Mouse (Mus musculus): ENCODE results near the gene Ccnd1. TPM values are rescaled to one million over a fixed set of nuclear protein-coding genes. Genes with fewer than 3 reads are reported as not detected.
A peak's percentile ranks its signal among the peaks of the same experiment; 100 is the strongest.
"Not testable (repeated sequence)": the region's sequence is repeated elsewhere in the genome, so short reads cannot be mapped to it uniquely, and the experiment has no call there.

Gene Ccnd1
- total RNA-seq, 2 experiments from 2014 or later: 72.7 to 80.8 TPM

DNA sequence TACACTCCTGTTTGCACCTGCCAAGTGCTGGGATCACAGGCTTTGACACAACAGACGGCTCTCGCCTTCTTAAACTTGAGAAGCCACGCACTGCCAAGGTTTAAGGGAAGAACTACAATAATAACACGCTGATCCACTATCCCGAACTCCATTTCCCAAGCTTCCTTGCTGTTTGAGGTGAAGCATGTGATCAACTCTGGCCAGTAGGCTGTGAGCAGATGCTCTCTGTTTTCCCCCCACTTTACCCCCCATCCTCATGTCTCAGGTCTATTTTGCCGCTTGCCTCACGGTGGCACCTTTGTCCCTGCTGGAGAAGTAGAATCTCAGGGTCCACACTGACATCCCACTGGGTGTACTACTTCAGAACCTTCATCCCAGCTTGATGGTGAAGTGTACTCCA lies 31.0 kb downstream of the Ccnd1 start:
- no peak for DNase-seq

DNA sequence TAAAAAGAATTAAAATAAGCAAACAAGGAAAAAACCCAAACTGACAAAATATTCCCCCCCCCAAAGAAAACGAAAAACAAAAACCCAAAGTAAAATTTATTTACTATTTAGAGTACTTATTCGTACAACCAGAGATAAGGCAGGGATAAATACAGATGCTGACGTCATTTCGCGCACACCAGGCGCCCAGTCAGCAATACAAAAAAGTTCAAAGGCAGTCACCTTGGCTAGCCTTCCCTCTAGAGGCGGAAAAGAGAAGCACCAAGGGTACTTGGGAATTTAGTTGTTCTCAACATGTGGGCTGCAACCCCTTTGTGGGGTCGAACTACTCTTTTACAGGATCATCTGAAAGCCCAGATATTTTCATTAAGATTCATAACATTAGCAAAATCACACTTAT lies 31.9 kb downstream of the Ccnd1 start:
- no peak for DNase-seq

DNA sequence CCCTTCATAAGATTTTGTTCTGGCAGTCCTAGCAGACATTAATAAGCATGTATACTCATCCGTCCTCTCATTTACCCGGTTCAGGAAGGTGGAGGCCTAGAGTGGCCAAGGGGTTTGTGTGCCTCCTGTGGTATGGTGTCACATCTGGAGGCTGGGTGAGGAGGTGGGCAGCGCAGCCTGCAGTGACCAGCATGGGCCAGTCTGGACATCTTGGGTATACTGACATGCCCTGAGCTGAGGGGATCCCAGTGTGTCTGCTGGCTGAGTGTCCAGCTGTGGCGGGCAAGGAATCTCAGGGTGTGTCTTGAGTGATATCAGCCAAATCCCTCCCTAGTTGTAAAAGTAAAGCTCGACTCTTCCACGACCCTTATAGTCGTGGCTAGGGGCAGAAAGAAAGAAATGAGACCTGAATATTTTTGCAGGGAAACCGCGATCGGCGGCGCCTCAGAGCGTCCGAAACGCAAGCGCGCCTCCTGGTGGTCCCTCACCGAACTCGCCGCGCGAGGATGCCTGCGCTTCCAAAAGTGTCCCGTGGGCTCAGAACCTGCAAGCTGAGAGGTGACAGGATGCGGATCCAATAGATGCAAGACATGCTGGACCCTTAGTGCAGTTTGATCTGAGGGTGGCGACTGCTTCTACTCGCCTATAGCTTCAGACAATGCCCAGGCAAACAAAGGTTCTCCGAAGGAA lies 32.9 kb downstream of the Ccnd1 start:
- peak; percentile 74 for DNase-seq

DNA sequence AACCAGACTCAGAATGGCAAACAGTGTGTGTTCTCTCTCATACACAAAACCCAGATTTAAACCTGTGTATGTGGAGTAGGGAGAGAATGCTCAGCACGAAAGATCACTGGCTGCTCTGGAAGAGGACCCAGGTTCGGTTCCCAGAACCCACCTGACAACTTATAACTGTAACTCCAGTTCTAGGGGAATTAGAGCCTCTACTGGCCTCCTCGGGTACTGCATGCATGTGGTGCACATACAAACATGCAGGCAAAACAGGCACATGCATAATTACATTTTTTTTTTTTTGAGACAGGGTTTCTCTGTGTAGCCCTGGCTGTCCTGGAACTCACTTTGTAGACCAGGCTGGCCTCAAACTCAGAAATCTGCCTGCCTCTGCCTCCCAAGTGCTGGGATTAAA lies 34.2 kb downstream of the Ccnd1 start:
- not testable (repeated sequence) for DNase-seq

DNA sequence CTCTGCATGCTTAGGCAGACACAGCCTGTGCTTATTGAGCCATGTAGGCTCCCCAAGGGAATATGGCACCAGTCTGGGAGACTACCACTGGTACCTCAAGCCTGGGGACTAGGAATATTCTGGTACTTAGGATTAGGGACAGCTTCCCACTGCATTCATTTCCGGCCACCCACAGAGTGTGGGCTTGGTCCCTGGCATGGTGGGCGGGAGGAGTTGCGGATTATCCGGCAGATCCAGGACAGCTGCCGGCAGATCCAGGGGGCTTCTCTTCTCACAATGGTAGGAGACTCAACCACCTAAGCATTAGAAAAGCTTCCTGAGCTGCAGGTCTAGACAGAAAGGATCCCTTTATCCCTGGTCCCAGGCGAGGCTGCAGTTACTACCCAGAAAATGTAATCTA lies 41.2 kb downstream of the Ccnd1 start:
- no peak for DNase-seq

DNA sequence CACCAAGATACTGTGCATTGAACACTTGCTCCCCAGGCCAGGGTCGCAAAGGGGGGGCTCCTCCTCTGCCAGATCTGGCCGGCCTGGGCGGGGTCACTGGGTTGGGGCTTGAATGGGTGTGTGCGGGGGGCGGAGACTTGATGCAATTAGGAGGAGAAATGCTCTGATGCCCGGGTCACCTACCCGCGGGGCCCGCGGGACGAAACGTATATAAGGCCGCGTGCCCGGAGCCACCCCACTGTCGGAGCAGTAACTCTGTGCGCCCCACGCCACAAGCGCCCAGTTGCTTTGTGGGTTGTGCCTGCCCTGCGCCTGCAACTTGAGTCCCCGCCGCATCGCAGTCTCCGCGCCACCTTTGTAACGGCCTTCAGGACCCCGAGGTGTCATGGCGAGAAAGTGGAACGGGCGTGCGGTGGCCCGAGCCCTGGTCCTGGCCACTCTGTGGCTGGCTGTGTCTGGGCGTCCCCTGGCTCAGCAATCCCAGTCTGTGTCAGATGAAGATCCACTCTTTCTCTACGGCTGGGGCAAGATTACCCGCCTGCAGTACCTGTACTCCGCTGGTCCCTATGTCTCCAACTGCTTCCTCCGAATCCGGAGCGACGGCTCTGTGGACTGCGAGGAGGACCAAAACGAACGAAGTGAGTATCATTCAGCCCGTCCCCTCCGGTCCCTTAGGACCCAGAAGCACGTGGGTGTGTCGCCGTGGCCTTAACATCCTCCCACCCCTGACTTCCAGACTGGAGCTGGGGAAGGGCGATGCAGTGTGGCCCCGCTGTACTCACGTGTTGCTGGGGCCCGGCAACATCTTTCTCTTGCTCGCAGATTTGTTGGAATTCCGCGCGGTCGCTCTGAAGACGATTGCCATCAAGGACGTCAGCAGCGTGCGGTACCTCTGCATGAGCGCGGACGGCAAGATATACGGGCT lies 43.2 kb downstream of the Ccnd1 start, which contains the start of gene Fgf15:
Gene Fgf15, plus strand, starts transcription at position 238 of the 925 bp plus-strand sequence.
- DNase-seq: peak; percentile 14

DNA sequence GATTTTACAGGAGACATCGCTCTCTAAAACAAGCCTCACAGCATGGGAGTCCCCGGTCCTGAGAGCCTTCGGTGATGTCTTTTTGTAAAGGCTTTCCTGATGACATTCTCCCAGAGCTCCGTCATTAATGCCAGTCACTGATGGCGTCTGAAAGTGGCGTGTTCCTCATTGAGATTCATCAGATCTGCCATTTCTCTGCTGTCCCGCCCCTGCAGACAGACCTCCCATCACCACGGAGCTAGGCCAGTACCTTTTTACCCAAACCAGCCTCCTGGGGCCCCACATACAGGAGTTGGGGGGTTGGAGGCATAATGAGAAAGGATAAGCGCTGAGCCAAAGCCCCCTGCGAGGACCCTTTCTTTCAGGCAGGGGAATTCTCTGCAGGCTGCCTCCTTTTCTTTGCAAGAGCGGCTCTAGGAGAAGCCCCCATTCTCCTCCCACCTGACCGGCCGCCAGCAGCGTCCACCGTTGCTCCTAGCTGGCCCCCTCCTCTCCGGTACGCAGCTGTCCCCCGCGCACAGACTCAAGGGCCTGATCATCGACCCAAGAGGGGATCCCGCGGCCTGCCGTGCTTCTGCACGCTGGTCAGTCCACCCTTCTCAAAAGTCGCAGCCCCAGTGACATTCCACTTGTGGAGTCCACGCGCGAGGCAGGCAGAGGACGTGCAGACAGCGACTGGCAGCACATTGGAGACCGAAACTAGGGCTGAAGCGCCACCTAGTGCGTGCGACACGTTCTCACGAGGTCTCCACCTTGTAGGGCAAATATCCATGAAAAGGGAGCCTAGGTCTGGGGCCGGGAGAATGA lies 44.2 kb downstream of the Ccnd1 start:
- peak; percentile 83 for DNase-seq

DNA sequence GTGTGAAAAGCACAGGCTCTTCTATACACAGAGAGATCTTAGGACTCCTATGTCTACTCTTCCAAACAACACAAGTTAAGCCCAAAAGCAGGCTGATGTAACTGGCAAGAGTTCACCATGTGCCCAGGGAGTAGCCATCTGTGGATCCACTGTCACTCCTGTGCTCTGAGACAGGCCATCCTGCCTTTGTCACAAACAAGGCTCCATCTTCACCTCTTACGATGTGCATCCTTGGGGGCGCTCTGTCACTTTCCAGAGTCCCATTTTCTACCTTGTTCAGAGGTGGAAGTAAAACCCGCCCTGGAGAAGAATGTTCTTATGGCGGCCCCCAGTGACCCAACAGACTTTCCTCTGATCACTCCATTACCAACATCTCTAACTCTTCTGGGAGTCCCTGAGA lies 45.0 kb downstream of the Ccnd1 start:
- no peak for DNase-seq

DNA sequence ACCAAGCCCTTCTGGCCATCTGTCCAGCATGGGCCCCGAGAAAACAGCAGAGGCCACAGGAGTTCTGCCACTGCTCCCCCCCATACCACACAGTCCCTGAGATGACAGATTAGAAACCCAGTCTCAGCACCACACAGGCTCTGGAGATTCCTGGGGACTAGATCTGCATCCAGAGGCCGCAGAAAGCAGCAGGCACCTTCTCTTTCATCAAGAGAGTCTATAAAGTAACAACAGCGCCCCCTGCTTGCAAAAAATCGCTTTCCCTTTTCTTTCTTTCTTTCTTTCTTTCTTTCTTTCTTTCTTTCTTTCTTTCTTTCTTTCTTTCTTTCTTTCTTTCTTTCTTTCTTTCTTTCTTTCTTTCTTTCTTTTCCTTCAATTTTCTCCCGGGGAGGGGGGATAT lies 45.5 kb downstream of the Ccnd1 start:
- peak; percentile 60 for DNase-seq

DNA sequence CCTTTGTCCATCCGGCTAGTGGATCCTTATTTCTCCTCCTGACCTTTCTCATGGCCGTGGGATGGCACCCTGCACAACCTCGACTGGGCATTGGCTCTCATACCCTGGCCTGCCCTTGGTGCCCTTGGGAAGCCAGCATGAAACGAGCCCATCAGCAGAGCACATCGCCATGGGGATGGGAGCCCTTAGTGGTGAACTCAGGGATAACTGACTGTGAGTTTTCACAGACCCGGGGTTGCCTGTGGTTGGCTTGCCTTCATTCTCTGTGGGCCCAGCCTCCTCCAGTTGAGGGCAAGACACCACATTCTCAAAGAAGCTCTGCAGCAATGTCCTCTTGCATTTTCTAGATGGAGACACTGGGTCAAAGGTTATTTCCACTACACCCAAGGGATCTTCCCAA lies 47.4 kb downstream of the Ccnd1 start:
- no peak for DNase-seq

DNA sequence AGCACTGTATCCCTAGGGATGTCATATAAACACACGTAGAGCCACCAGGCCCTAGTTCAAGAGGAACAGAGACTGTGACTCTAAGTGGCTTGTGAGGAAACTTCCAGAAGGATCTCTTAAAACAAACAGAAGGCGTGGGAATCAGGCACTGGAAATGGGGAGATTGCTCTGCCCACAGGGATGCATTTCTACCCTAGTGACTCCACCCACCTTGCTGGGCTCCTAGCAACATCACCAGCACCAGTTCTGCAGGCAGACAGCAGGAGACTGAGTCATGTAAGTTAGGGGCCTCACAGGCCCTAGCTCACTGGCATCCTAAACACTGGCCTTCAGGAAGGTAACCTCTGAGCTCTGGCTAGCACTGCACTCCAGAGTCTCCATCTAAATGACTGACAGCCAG lies 47.9 kb downstream of the Ccnd1 start:
- DNase-seq: no peak

DNA sequence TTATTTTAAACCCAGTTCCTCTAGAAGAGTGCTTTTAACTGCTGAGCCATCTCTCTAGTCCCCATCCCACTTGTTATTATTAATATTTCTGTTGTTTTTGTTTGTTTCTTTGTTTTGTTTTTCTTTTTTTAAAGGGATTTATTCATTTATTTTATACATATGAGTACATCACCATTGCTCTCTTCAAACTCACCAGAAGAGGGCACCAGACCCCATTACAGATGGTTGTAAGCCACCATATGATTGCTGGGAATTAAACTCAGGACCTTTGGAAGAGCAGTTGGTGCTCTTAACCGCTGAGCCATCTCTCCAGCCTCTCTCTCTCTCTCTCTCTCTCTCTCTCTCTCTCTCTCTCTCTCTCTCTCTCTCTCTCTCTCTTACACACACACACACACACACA lies 49.1 kb downstream of the Ccnd1 start:
- DNase-seq: not testable (repeated sequence)

DNA sequence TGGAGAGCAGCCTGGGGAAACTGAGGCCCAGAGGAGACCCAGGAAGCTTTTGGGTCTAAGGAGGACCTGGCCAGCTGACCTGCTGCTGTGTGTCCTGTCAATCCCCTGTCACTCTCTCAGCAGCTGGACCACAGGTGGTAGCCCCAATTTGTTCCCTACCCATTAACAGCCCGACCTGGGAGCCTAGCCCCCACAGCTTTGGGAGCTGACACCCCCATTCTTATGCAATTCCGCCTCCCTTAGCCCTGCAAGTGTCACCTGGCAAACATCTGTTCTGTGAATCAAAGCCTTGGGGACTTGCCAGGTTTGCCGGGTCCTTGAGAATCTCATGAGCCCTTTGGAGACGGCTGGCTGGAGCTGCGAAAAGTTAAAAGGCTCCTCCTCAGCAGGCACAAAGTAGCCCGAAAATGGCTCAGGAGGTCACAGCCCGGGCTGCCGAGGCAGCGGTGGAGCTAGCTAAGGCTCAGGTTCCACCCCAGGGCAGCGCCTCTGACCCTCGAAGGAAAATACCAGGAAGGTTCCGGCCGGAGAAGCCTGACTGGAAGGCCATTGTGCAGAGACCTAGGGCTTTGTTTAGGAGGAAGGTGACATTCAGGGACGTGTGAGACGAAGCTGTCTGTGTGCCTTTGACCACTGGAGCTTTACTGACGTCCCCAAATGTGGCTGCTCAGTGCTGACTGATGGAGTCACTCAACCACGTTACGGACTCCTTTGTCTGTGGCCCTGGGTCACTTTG lies 51.0 kb downstream of the Ccnd1 start:
- DNase-seq: peak; percentile 69

DNA sequence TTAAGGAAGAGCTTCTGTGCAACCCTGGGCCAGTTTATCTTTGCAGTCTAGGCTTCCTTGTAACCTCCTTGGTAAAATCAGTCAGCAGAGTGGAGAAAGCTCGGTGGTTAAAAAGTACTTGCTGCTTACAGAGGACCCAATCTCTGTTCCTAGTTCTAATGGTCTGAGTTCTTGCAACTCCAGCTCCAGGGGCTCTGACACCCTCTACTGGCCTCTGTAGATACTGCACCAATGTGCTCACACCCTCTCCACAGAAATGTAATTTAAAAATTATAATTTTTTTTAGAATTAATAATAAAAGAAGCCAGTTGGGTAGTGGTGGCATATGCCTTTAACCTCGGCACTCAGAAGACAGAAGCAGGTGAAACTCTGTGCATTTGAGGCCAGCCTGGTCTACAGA lies 52.1 kb downstream of the Ccnd1 start:
- DNase-seq: no peak

DNA sequence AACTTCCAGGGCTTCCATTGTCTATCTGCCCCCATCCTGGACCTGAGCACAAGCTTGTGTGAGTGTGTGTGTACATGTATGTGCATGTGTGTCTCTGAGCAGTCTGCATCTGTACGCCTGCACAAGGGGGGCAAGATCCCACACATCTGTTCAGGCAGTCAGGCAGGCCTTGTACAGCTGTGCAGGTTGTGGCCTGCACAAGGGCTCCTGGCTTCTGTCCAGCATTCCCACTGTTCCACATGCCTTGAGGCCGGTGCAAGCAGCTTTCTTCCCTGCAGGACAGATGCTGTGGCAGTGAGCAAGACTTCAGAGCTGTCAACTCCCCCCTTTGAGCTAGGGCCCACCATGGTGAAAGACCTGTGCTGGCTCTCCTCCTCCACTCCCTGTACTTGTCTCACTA lies 56.6 kb downstream of the Ccnd1 start:
- no peak for DNase-seq

Other genes starting within 250 kb of the Ccnd1 start
- gene Ano1, start 188.0 kb downstream of the Ccnd1 start, total RNA-seq (2021): 10 to 100 TPM; 34.3 to 37.7 TPM
- gene Fgf3, start 101.8 kb downstream of the Ccnd1 start, total RNA-seq (2021): under 1 TPM; 0.27 to 0.33 TPM
- gene Fgf4, start 92.6 kb downstream of the Ccnd1 start, total RNA-seq (2021): not detected
- gene Fgf15, start 43.4 kb downstream of the Ccnd1 start, total RNA-seq (2021): not detected
- gene LTO1, start 24.8 kb downstream of the Ccnd1 start, total RNA-seq (2021): 10 to 100 TPM; 25.6 to 26.2 TPM